Mouse (Mus musculus) MEL (cell line): ENCODE data around the gene Rrp7a. TPM values are rescaled to one million over a fixed set of nuclear protein-coding genes. Genes with fewer than 3 reads are reported as not detected.

Experiments used
- polyA plus RNA-seq, 2 experiments: library from polyadenylated mRNA; stranded (reverse) in 1 of 2; unstranded in 1 of 2; fragments of >175 nt in 1 of 2; fragments of >200 nt in 1 of 2; gene quantifications; 2 replicates each; pipeline versions ENCODE4 v1.2.1 to v1.2.4; 2012; ENCODE audit warnings: low replicate concordance in 2 of 2, low read depth in 1 of 2; ENCODE audit not compliant: insufficient read length in 2 of 2, insufficient read depth in 1 of 2, missing spikeins in 1 of 2
- total RNA-seq: library from RNA; depleted of rRNA; stranded (reverse); fragments of 300-350 nt; gene quantifications from 2 replicates; pipeline ENCODE4 v1.2.3, GENCODE M21; 2012; rRNA removed

Gene Rrp7a
- total and polyA plus RNA-seq, 3 experiments: 155 to 483 (median 283) TPM

Other genes with a start within 250 kb of the Rrp7a start
- 84.9 and 91.8 TPM in 2 replicates for gene Tcf20, start 134.9 kb downstream of the Rrp7a start, total RNA-seq
- 10 to 100 TPM; 34.7 to 92.0 TPM for gene Tcf20, start 134.9 kb downstream of the Rrp7a start, polyA plus RNA-seq
- gene Nfam1, start 89.5 kb downstream of the Rrp7a start, total RNA-seq: 4.8 and 7.4 TPM in 2 replicates
- 10 to 100 TPM in 1 of 2 experiments, not detected in 1; 10.5 TPM for gene Nfam1, start 89.5 kb downstream of the Rrp7a start, polyA plus RNA-seq
- 19.5 and 19.6 TPM in 2 replicates for gene Serhl, start 33.3 kb downstream of the Rrp7a start, total RNA-seq
- 10 to 100 TPM in 1 of 2 experiments, not detected in 1; 57.3 TPM for gene Serhl, start 33.3 kb downstream of the Rrp7a start, polyA plus RNA-seq
- gene Poldip3, start 26.6 kb upstream of the Rrp7a start, total RNA-seq: 104 and 113 TPM in 2 replicates
- 100 to 1,000 TPM in 1 of 2 experiments, not detected in 1; 123 TPM for gene Poldip3, start 26.6 kb upstream of the Rrp7a start, polyA plus RNA-seq
- 20.8 and 22.6 TPM in 2 replicates for gene Cyb5r3, start 49.8 kb upstream of the Rrp7a start, total RNA-seq
- gene Cyb5r3, start 49.8 kb upstream of the Rrp7a start, polyA plus RNA-seq: 10 to 100 TPM in 1 of 2 experiments, not detected in 1; 67.0 TPM
- gene A4galt, start 129.0 kb upstream of the Rrp7a start, total RNA-seq: not detected in 2 replicates
- gene A4galt, start 129.0 kb upstream of the Rrp7a start, polyA plus RNA-seq: not detected
- 8.2 and 8.6 TPM in 2 replicates for gene Arfgap3, start 227.4 kb upstream of the Rrp7a start, total RNA-seq
- gene Arfgap3, start 227.4 kb upstream of the Rrp7a start, polyA plus RNA-seq: 10 to 100 TPM in 1 of 2 experiments, not detected in 1; 12.4 TPM